Mouse (Mus musculus) limb, embryonic 15.5 days (tissue): ENCODE results near the gene Begain. TPM values are rescaled to one million over a fixed set of nuclear protein-coding genes. Genes with fewer than 3 reads are reported as not detected.

Experiments
- ATAC-seq: fragments of 200-750 bp; cut with Nextera tagmentation; 2 replicates; pipeline ENCODE4 v1.8.0; 2017; ENCODE audit warnings: low read depth, moderate TSS enrichment; ENCODE audit not compliant: insufficient number of reproducible peaks, low FRiP score, low TSS enrichment
- H3K27ac ChIP-seq: fragments of 300-500 bp; sonication (generic); 2 replicates; pipeline ENCODE4 v1.5.1; 2015; ENCODE audit warnings: moderate library complexity, mild to moderate bottlenecking, inconsistent platforms
- H3K27me3 ChIP-seq: fragments of 300-500 bp; sonication (generic); 2 replicates; pipeline ENCODE4 v1.6.1; 2015; ENCODE audit warnings: inconsistent platforms
- H3K36me3 ChIP-seq: fragments of 300-500 bp; sonication (generic); 2 replicates; pipeline ENCODE4 v1.6.1; 2015; ENCODE audit warnings: inconsistent platforms
- H3K4me1 ChIP-seq: fragments of 300-500 bp; sonication (generic); 2 replicates; pipeline ENCODE4 v1.6.1; 2015; ENCODE audit warnings: inconsistent platforms
- H3K4me2 ChIP-seq: fragments of 300-500 bp; sonication (generic); 2 replicates; pipeline ENCODE4 v1.6.1; 2015; ENCODE audit warnings: mild to moderate bottlenecking, inconsistent platforms
- H3K4me3 ChIP-seq: fragments of 300-500 bp; sonication (generic); 2 replicates; pipeline ENCODE4 v1.5.1; 2015; ENCODE audit warnings: mild to moderate bottlenecking, inconsistent platforms
- H3K9ac ChIP-seq: fragments of 300-500 bp; sonication (generic); 2 replicates; pipeline ENCODE4 v1.6.1; 2015; ENCODE audit warnings: inconsistent platforms
- H3K9me3 ChIP-seq: fragments of 300-500 bp; sonication (generic); 2 replicates; pipeline ENCODE4 v1.6.1; 2016; ENCODE audit warnings: inconsistent platforms
- WGBS: fragments of 180-500 bp; shearing (Covaris S2); methylation state at CpG from one replicate; pipeline ENCODE4 v1.1.7; 2015; 5-methylcytosine and 5-hydroxymethylcytosine counted together
- polyA plus RNA-seq: library from polyadenylated mRNA; unstranded; fragments of >200 nt; fragmentation: Nextera tagmentation; extraction: Ambion mirVana; gene quantifications from 2 replicates; pipeline ENCODE4 v1.2.1, GENCODE M21; 2015

The Begain gene
- polyA plus RNA-seq, 1 experiment from 2014 or later = 10.9 TPM

DNA sequence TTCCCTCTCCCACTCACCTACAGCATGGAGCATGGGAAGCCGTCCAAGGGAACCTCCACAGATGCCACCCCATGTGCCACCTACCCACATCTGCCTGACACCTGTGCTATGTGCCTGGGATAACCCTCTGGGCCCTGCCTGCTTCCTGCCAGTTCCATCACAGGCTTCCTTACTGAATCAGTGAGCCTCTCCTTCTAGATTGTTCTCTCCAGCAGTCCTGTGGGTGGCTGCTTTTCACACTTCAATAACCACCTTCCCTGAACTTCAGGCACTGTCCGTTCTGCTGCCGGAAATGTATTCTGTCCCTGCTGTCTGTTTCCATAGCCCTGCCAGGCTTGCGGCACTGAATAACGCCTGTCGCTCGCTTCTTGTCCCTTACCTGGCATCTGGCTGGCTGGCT is 22.4 kb downstream of the Begain start:
- H3K4me2 ChIP-seq = no peak overlapping the region
- H3K9ac ChIP-seq = no peak overlapping the region
- H3K36me3 ChIP-seq = no peaks in the 10 kb centered on the region
- peaks cover 50% of the 10 kb centered on the region for H3K27me3 ChIP-seq
- no peak overlapping the region for H3K4me3 ChIP-seq
- no peak for ATAC-seq
- peaks cover 3% of the 10 kb centered on the region; the same call in 1 of the 2 replicates for H3K4me1 ChIP-seq
- 78% methylated on average over 7 of the region's 7 CpGs for WGBS
- no peak overlapping the region for H3K27ac ChIP-seq
- no peaks in the 10 kb centered on the region for H3K9me3 ChIP-seq

DNA sequence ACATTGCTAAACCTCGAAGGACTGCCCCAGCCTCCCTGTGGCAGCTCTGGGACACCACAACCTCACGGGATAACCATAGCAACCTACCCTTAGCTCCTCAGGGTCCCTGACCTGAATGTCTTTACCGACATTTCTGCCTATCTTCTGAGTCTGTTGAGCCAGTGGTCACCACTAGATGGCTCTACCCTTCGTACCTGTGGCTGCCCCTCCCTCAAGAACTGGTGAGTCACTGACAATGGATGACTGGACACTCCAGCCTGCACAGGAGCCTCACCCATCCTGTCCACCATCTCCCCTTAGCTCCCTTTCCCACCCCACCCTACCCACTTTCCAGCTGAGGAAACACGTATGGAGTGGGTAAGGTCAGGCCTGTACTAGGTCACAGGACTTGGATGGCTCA is 23.5 kb downstream of the Begain start:
- Histone ChIP-seq H3K27me3 (peaks cover 39% of the 10 kb centered on the region), H3K27ac (no peak overlapping the region), H3K4me2 (no peak overlapping the region), H3K36me3 (no peaks in the 10 kb centered on the region), H3K4me3 (no peak overlapping the region), H3K9ac (no peak overlapping the region), H3K9me3 (no peaks in the 10 kb centered on the region), H3K4me1 (peaks cover 6% of the 10 kb centered on the region; the same call in 1 of the 2 replicates)
- ATAC-seq = no peak
- WGBS = 18% methylated on average over 5 of the region's 5 CpGs

DNA sequence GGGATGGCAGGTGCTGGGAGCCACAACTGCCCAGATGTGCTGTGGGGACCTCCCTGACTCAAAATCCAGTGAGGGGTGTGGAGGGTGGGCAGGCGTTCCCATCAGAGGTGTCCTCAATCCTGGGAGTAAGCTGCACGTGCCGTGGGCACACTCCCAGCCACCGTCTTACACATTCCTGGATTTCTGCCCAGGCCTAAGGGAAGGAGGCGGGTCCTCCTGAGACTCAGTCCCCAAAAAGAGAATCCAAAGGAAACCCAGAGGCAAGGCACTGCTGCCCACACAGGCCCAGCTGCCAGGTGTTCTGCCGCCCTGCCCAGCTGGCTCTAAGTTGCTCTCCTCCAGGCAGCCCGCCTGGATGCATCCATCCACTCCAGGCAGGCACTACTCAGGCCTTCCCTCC is 28.7 kb downstream of the Begain start:
- no peak for ATAC-seq
- Histone ChIP-seq H3K4me3 (no peak overlapping the region), H3K4me1 (peaks cover 14% of the 10 kb centered on the region; the same call in 1 of the 2 replicates), H3K27me3 (peaks cover 30% of the 10 kb centered on the region), H3K27ac (no peak overlapping the region), H3K9me3 (no peaks in the 10 kb centered on the region), H3K36me3 (no peaks in the 10 kb centered on the region), H3K9ac (no peak overlapping the region), H3K4me2 (no peak overlapping the region)
- 46% methylated on average over 7 of the region's 7 CpGs for WGBS

DNA sequence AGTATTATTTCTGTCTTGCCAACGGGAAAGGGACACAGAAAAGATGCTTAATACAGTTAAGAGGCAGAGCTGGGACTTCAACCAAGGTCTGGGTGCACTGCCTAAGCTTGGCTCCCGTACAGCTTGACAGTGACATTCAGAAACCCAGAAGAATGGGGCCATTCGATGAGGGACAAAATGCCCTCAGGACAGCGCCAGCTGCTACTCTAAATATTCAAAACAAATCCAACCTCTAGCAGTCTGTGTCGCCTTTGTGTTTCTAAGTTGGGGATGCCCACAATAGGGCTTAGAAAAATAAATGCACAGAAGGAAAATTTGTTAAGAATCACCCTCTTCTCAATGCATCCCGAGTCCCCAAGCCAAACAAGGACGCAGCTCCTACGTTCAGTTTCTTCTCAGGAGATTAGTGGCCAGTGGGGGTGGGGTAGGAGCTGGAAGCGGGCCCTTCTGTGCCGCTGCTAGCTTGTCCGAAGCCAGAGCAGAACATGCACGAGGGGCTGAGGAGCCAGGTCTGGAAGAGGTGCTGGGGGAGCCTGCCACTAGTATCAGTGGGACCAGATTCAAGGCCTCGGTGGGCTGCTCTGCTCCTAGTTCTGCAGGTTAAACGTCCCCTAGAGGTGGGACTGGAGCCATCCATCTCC is 29.7 kb downstream of the Begain start:
- H3K27ac ChIP-seq = no peak overlapping the region
- H3K9ac ChIP-seq = no peak overlapping the region
- WGBS = 49% methylated on average over 14 of the region's 14 CpGs
- no peak overlapping the region for H3K4me3 ChIP-seq
- no peaks in the 10 kb centered on the region for H3K9me3 ChIP-seq
- no peak overlapping the region for H3K4me2 ChIP-seq
- peaks cover 10% of the 10 kb centered on the region; the same call in 1 of the 2 replicates for H3K36me3 ChIP-seq
- peaks cover 33% of the 10 kb centered on the region for H3K27me3 ChIP-seq
- peaks cover 16% of the 10 kb centered on the region; the same call in 1 of the 2 replicates for H3K4me1 ChIP-seq
- no peak for ATAC-seq

DNA sequence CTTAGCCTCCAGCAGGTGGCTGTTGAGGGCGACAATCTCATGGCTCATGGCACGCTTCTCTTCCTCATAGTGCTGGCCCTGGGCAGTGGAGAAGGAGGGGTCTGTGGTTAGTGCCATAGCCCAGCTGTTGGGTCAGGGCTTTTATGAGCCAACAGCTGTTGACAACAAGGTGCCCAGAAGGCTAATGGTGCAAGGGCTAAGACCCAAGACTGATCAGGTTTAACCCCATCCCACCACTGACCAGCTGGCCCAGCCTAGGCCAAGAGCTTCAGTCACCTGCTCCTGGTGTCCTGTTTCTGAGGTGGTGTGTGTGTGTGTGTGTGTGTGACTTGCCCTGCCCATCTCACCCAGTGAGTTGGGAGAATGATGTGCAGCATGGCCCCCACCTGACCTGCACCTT is 31.0 kb downstream of the Begain start:
- H3K4me2 ChIP-seq = no peak overlapping the region
- peaks cover 16% of the 10 kb centered on the region for H3K4me1 ChIP-seq
- peaks cover 39% of the 10 kb centered on the region for H3K27me3 ChIP-seq
- H3K9ac ChIP-seq = no peak overlapping the region
- no peak overlapping the region for H3K27ac ChIP-seq
- H3K4me3 ChIP-seq = no peak overlapping the region
- H3K36me3 ChIP-seq = peaks cover 13% of the 10 kb centered on the region; the same call in 1 of the 2 replicates
- WGBS = 81% methylated on average over 2 of the region's 2 CpGs
- H3K9me3 ChIP-seq = no peaks in the 10 kb centered on the region
- no peak for ATAC-seq

DNA sequence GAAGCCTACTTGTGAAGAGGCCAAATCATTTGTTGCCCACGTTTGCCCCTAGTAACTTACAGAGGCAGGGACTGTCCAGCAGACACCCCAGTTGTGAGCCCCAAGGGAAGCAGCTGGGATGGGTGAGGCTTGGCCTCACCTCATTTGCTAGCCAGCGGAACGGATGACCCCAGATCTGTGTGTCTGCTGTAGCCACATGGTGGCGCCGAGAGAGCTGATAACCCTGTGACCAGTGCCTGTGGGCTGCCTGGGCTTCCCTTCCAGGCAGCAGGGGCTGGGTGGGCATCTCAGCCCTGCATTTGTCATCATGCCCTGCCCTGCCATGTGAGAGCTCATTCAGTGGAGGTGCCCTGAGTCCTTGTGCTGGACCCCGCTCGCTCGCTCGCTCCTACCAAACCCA is 44.2 kb downstream of the Begain start:
- 61% methylated on average over 9 of the region's 9 CpGs for WGBS
- Histone ChIP-seq H3K27me3 (peaks cover 12% of the 10 kb centered on the region; the same call in 1 of the 2 replicates), H3K9me3 (no peaks in the 10 kb centered on the region), H3K36me3 (peaks cover 5% of the 10 kb centered on the region; the same call in 1 of the 2 replicates), H3K4me3 (no peak overlapping the region), H3K4me2 (no peak overlapping the region), H3K4me1 (peaks cover 6% of the 10 kb centered on the region), H3K27ac (no peak overlapping the region), H3K9ac (no peak overlapping the region)
- ATAC-seq = no peak

DNA sequence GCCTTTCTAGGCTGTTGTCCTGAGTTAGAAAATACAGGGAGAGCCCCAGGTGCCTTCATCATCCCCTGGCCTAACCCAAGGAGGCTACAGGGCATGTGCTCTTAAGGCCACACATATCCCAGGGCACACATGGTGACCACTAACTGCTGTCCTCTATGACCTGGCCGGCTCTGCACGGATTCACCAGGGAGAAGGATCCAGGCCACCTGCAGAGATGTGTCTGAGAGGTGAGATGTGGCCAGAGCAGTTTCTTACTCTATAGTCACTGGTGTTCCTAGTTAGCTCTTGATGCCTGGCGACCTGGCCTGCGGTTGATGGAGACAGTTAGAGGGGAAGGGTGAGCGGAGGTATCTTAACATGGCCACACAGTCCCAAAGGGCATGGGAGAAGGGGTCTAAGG is 45.1 kb downstream of the Begain start:
- Histone ChIP-seq H3K9ac (no peak overlapping the region), H3K4me3 (no peak overlapping the region), H3K27me3 (peaks cover 12% of the 10 kb centered on the region; the same call in 1 of the 2 replicates), H3K36me3 (peaks cover 5% of the 10 kb centered on the region; the same call in 1 of the 2 replicates), H3K9me3 (no peaks in the 10 kb centered on the region), H3K4me2 (no peak overlapping the region), H3K27ac (no peak overlapping the region), H3K4me1 (peaks cover 6% of the 10 kb centered on the region)
- whole genome bisulfite sequencing = 81% methylated on average over 5 of the region's 5 CpGs
- no peak for ATAC-seq

DNA sequence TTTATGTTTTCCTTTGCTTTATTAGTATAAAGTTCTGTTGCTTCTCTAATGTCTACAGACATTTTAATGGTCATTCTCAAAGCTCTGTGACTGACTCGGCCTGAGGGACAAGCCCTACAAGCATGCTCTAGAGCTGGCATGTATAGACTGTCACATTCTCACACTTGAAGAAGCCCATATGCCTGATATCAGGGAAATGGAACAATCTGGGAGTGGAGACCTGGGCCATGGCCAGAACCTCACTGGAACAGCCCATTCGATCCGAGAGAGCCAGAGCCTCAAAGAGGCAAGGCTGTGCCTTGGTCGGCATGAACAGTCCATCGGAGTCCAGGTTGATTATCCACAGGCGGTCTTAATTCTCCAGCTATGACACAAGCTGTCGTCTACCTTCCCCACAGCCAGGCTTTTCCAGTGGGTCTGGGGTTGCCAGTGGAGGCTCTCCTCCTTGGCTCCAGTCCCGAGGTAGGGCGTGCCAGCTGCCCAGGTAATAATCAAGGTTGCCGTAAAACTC is 45.8 kb downstream of the Begain start:
- H3K4me1 ChIP-seq = peaks cover 6% of the 10 kb centered on the region
- no peak overlapping the region for H3K4me2 ChIP-seq
- H3K27ac ChIP-seq = no peak overlapping the region
- 36% methylated on average over 10 of the region's 10 CpGs for WGBS
- no peak for ATAC-seq
- no peak overlapping the region for H3K4me3 ChIP-seq
- H3K36me3 ChIP-seq = peaks cover 5% of the 10 kb centered on the region; the same call in 1 of the 2 replicates
- peaks cover 12% of the 10 kb centered on the region; the same call in 1 of the 2 replicates for H3K27me3 ChIP-seq
- no peak overlapping the region for H3K9ac ChIP-seq
- H3K9me3 ChIP-seq = no peaks in the 10 kb centered on the region

DNA sequence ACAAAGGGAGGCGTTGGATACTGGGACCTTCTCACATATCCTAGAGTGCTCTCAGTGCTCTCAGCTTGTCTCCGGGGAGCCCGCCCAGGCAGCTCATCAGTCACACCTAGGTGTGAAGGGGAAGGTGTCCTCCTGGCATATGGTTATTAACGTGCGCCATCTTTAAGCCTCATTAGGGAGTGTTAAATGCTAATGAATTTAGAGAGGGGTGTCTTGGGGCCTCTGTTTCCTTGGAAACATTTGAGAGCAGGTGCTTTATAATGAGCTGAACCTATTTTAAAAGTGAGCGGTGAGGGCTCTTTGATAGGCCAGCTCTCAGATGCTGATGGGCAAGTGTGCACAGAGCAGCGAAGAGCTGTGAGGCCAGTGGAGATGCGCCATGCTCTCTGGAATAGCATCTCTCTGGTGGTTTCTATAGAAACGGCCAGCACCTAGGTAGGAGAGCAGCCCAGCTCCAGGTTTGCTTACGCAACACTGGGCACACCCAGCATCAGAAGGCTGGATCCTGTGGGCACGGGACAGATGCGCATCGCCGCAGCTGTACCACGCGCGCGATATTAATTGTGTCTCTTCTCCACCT is 57.9 kb downstream of the Begain start:
- Histone ChIP-seq H3K4me2 (no peak overlapping the region), H3K4me3 (no peak overlapping the region), H3K4me1 (no peaks in the 10 kb centered on the region), H3K9me3 (no peaks in the 10 kb centered on the region), H3K36me3 (no peaks in the 10 kb centered on the region), H3K9ac (no peak overlapping the region), H3K27ac (no peak overlapping the region), H3K27me3 (peaks cover 3% of the 10 kb centered on the region; the same call in 1 of the 2 replicates)
- WGBS = 68% methylated on average over 18 of the region's 18 CpGs
- no peak for ATAC-seq

DNA sequence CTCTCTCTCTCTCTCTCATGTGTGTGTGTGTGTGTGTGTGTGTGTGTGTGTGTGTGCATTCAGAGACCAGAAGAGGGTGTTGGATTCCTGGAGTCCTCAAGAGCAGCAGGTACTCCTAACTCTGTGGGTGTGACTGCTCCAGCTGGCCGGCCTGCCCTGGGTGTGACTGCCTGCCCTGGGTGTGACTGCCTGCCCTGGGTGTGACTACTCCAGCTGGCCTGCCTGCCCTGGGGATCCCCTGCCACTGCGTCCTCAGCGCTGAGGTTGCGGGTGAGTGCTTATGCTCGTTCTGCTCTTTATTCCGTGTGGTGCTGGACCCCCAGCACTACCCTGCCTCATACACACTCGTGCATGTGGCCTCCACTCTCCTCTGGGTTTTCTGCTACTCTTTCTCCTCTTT is 65.0 kb downstream of the Begain start:
- no peak overlapping the region for H3K4me3 ChIP-seq
- no peak overlapping the region for H3K27ac ChIP-seq
- 57% methylated on average over 7 of the region's 7 CpGs for WGBS
- no peaks in the 10 kb centered on the region for H3K4me1 ChIP-seq
- H3K36me3 ChIP-seq = no peaks in the 10 kb centered on the region
- no peak for ATAC-seq
- no peak overlapping the region for H3K4me2 ChIP-seq
- no peak overlapping the region for H3K9ac ChIP-seq
- H3K9me3 ChIP-seq = no peaks in the 10 kb centered on the region
- H3K27me3 ChIP-seq = no peaks in the 10 kb centered on the region

DNA sequence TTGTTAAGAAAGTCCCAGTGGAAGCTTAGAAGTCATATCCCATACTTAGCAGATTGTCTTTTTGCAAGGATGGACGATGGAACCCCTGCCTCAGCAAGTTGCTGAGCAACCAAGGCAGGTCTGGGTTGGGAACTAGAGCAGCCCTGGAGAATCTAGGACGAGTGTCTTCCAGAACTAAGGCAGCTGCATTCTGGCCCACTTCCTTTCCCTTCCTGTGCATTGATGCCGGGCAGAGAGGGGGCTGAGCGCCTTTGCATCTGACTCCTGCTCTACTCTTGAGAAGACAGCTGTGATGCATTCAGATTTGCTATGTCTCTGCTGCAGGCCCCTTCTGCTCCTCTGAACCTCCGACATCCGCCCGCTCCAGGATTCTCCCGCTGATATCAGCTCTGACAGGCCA is 70.8 kb downstream of the Begain start:
- no peak overlapping the region for H3K4me3 ChIP-seq
- 83% methylated on average over 8 of the region's 8 CpGs for WGBS
- H3K9me3 ChIP-seq = no peaks in the 10 kb centered on the region
- H3K4me1 ChIP-seq = peaks cover 7% of the 10 kb centered on the region; the same call in 1 of the 2 replicates
- no peak for ATAC-seq
- no peak overlapping the region for H3K27ac ChIP-seq
- H3K9ac ChIP-seq = no peak overlapping the region
- H3K36me3 ChIP-seq = no peaks in the 10 kb centered on the region
- no peak overlapping the region for H3K4me2 ChIP-seq
- H3K27me3 ChIP-seq = 0 out of 2 replicates have a peak, but pooled peaks cover 6% of the 10 kb centered on the region

DNA sequence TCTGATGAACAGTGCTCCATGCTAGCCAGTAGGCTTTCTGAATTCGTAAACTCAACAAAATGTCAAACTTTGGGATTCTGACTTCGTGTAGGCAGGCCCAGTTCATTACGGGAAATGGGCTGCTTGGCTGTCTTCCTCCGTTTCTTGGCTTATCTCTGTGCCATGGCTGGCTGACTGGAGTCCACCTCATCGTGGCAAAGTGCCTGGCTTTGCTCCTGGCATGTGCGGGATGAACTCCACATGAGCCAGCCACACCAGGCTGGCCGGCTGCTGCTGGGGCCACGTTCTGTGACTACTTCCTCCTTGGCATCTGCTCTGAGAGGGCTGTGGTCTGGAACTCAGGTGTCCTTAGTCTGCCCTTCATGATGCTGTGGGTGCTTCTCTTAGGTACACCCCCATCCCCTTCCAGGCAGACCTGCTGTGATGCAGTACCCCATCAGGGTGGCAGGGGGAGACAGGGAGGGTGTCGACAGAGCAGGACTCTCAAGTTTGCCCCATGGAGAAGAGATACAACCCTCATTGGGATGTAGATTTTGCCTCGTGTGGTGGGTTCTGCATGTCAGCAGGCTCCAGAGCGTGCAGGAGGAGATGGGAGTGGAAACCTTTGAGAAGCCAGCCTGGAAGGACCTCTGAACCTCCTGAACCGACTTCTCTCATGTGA is 71.9 kb downstream of the Begain start:
- 0 out of 2 replicates have a peak, but pooled peaks cover 6% of the 10 kb centered on the region for H3K27me3 ChIP-seq
- no peak overlapping the region for H3K9ac ChIP-seq
- H3K4me2 ChIP-seq = no peak overlapping the region
- no peak for ATAC-seq
- H3K4me3 ChIP-seq = no peak overlapping the region
- no peak overlapping the region for H3K27ac ChIP-seq
- peaks cover 7% of the 10 kb centered on the region; the same call in 1 of the 2 replicates for H3K4me1 ChIP-seq
- 80% methylated on average over 12 of the region's 12 CpGs for WGBS
- H3K9me3 ChIP-seq = no peaks in the 10 kb centered on the region
- no peaks in the 10 kb centered on the region for H3K36me3 ChIP-seq
